Mouse (Mus musculus) ovary, postnatal 36 days (tissue): ENCODE data around the gene Fbxo9.
A peak's percentile ranks its signal among the peaks of the same experiment; 100 is the strongest.
"Not testable (repeated sequence)": the region's sequence is repeated elsewhere in the genome, so short reads cannot be mapped to it uniquely, and the experiment has no call there.

ENCODE experiments used
- DNase-seq: peaks from one replicate; pipeline ENCODE4 v3.0.0; 2022; ENCODE audit warnings: low spot score, mixed read lengths

Gene Fbxo9

GRCm38 (mm10) chr9:78108796-78109239 lies at the start of gene Fbxo9, which contains the start of gene Ick:
Gene Fbxo9, minus strand, starts transcription at chr9:78109065.
Gene Ick, plus strand, starts transcription at chr9:78109192.
- DNase-seq: peak; percentile 78

GRCm38 (mm10) chr9:78157221-78157620 lies 48.4 kb upstream of the Fbxo9 start:
- no peak for DNase-seq

- DNase-seq: no peak
Measured at GRCm38 (mm10) chr9:78154211-78154977, 45.5 kb upstream of the Fbxo9 start.

GRCm38 (mm10) chr9:78149770-78150169 lies 40.9 kb upstream of the Fbxo9 start:
- not testable (repeated sequence) for DNase-seq

GRCm38 (mm10) chr9:78148149-78148548 lies 39.3 kb upstream of the Fbxo9 start:
- no peak for DNase-seq

- no peak for DNase-seq
Measured at GRCm38 (mm10) chr9:78146627-78147026, 37.8 kb upstream of the Fbxo9 start.

- DNase-seq: no peak
Measured at GRCm38 (mm10) chr9:78146099-78146498, 37.2 kb upstream of the Fbxo9 start.

GRCm38 (mm10) chr9:78139463-78139862 lies 30.6 kb upstream of the Fbxo9 start:
- no peak for DNase-seq

GRCm38 (mm10) chr9:78138044-78138676 lies 29.3 kb upstream of the Fbxo9 start:
- DNase-seq: no peak

GRCm38 (mm10) chr9:78135658-78136057 lies 26.8 kb upstream of the Fbxo9 start:
- no peak for DNase-seq

- DNase-seq: no peak
Measured at GRCm38 (mm10) chr9:78126643-78127042, 17.8 kb upstream of the Fbxo9 start.

- no peak for DNase-seq
Measured at GRCm38 (mm10) chr9:78126007-78126406, 17.1 kb upstream of the Fbxo9 start.

- no peak for DNase-seq
Measured at GRCm38 (mm10) chr9:78124297-78124696, 15.4 kb upstream of the Fbxo9 start.

GRCm38 (mm10) chr9:78122939-78123712 lies 14.3 kb upstream of the Fbxo9 start:
- no peak for DNase-seq

- no peak for DNase-seq
Measured at GRCm38 (mm10) chr9:78121985-78122384, 13.1 kb upstream of the Fbxo9 start.

- DNase-seq: no peak
Measured at GRCm38 (mm10) chr9:78121358-78121757, 12.5 kb upstream of the Fbxo9 start.

GRCm38 (mm10) chr9:78117690-78118089 lies 8.8 kb upstream of the Fbxo9 start:
- DNase-seq: no peak

GRCm38 (mm10) chr9:78115746-78116145 lies 6.9 kb upstream of the Fbxo9 start:
- DNase-seq: no peak

- no peak for DNase-seq
Measured at GRCm38 (mm10) chr9:78113538-78113885, 4.6 kb upstream of the Fbxo9 start.

- peak; percentile 94 for DNase-seq
Measured at GRCm38 (mm10) chr9:78112770-78113537, 4.1 kb upstream of the Fbxo9 start.

GRCm38 (mm10) chr9:78111456-78111855 lies 2.6 kb upstream of the Fbxo9 start:
- no peak for DNase-seq

GRCm38 (mm10) chr9:78109656-78110055 lies 791 bp upstream of the Fbxo9 start:
- no peak for DNase-seq
